Mouse (Mus musculus): ENCODE measurements at regions not wholly inside any gene's neighbourhood (a gene's known extent, or its start where the extent isn't known, plus 50 kb on each side); places are given as distances from the start of the nearest gene placed in this dataset.

- Histone ChIP-seq H3K27ac (ENCODE audit: low read depth, low read length) (no peak overlapping the region), H3K36me3 (ENCODE audit: control insufficient read depth, insufficient read depth, low read length) (no peaks in the 10 kb centered on the region), H3K4me1 (ENCODE audit: control insufficient read depth, insufficient read depth, low read depth, low read length) (no peaks in the 10 kb centered on the region), H3K4me2 (ENCODE audit: low read length) (no peak overlapping the region), H3K4me3 (ENCODE audit: low read length) (no peak overlapping the region), H3K9me3 (ENCODE audit: control insufficient read depth, low read length) (no peaks in the 10 kb centered on the region), H3K27me3 (replicated peaks; ENCODE audit: control insufficient read depth, insufficient read depth, low read length) (no peaks in the 10 kb centered on the region), H3K9ac (ENCODE audit: low read depth, low read length) (no peak overlapping the region)
- WGBS, result 40% methylated on average over 1 of the region's 1 CpGs
- ATAC-seq, result peak; percentile 64; the same call in 1 of the 2 replicates
Measured at GRCm38 (mm10) chr2:82828222-82828621, 115.2 kb upstream of the Fsip2 start.

GRCm38 (mm10) chr2:82839852-82840251 is 103.6 kb upstream of the Fsip2 start:
- 93% methylated on average over 2 of the region's 2 CpGs for WGBS

GRCm38 (mm10) chr2:82847271-82847670 is 96.2 kb upstream of the Fsip2 start:
- H3K9me3 ChIP-seq (ENCODE audit: control insufficient read depth, low read length), result no peaks in the 10 kb centered on the region
- no peak overlapping the region for H3K4me2 ChIP-seq (ENCODE audit: low read length)
- no peak overlapping the region for H3K9ac ChIP-seq (ENCODE audit: low read depth, low read length)
- no peak overlapping the region for H3K4me3 ChIP-seq (ENCODE audit: low read length)
- no peaks in the 10 kb centered on the region for H3K36me3 ChIP-seq (ENCODE audit: control insufficient read depth, insufficient read depth, low read length)
- no peaks in the 10 kb centered on the region for H3K4me1 ChIP-seq (ENCODE audit: control insufficient read depth, insufficient read depth, low read depth, low read length)
- no peak overlapping the region for H3K27ac ChIP-seq (ENCODE audit: low read depth, low read length)
- peak; percentile 50; the same call in 1 of the 2 replicates for ATAC-seq
- 26% methylated on average over 3 of the region's 3 CpGs for WGBS
- H3K27me3 ChIP-seq (replicated peaks; ENCODE audit: control insufficient read depth, insufficient read depth, low read length), result no peaks in the 10 kb centered on the region

More at GRCm38 (mm10) chr2:82839852-82840251, 103.6 kb upstream of the Fsip2 start:
- Histone ChIP-seq H3K4me1 (ENCODE audit: control insufficient read depth, insufficient read depth, low read depth, low read length) (no peaks in the 10 kb centered on the region), H3K27ac (ENCODE audit: low read depth, low read length) (no peak overlapping the region), H3K9me3 (ENCODE audit: control insufficient read depth, low read length) (no peaks in the 10 kb centered on the region), H3K9ac (ENCODE audit: low read depth, low read length) (no peak overlapping the region), H3K4me3 (ENCODE audit: low read length) (no peak overlapping the region), H3K4me2 (ENCODE audit: low read length) (no peak overlapping the region), H3K27me3 (replicated peaks; ENCODE audit: control insufficient read depth, insufficient read depth, low read length) (no peaks in the 10 kb centered on the region), H3K36me3 (ENCODE audit: control insufficient read depth, insufficient read depth, low read length) (no peaks in the 10 kb centered on the region)
- ATAC-seq, result no peak

GRCm38 (mm10) chr2:82847692-82848091 is 95.7 kb upstream of the Fsip2 start:
- Histone ChIP-seq H3K4me2 (ENCODE audit: low read length) (peak overlapping the region; percentile 17; the same call in 1 of the 2 replicates), H3K4me3 (ENCODE audit: low read length) (no peak overlapping the region), H3K36me3 (ENCODE audit: control insufficient read depth, insufficient read depth, low read length) (no peaks in the 10 kb centered on the region), H3K4me1 (ENCODE audit: control insufficient read depth, insufficient read depth, low read depth, low read length) (no peaks in the 10 kb centered on the region), H3K27me3 (replicated peaks; ENCODE audit: control insufficient read depth, insufficient read depth, low read length) (no peaks in the 10 kb centered on the region), H3K9ac (ENCODE audit: low read depth, low read length) (no peak overlapping the region), H3K9me3 (ENCODE audit: control insufficient read depth, low read length) (no peaks in the 10 kb centered on the region), H3K27ac (ENCODE audit: low read depth, low read length) (no peak overlapping the region)
- WGBS, result 40% methylated on average over 6 of the region's 6 CpGs
- no peak; the same call in 1 of the 2 replicates for ATAC-seq
